Comparison of ENCODE assay signal across 11 mouse cellular contexts in genomic region chr9:62155400-62155799, GRCm38 (mm10).
"Had no signal": no experiment of that assay in that cellular context is flagged by ENCODE, and none has a peak within 500 bp of the region (broad histone marks: within the 10 kb centered on the region; RNA-seq: fewer than 3 reads in every experiment).

No protein-coding gene starts in this region.

- H3K4me2 ChIP-seq: limb, embryonic 12.5 days; liver, embryonic 13.5 days; midbrain, embryonic 12.5 days had no signal

- H3K4me1 ChIP-seq: liver, embryonic 13.5 days had no signal

- H3K27ac ChIP-seq: limb, embryonic 12.5 days; liver, embryonic 13.5 days; midbrain, embryonic 12.5 days had no signal

- DNase-seq: kidney, adult 8-10 months; kidney, postnatal 25 days; liver; liver, embryonic 13.5 days; lung, adult 18-20 months; retina, postnatal 1 day; right cerebral cortex, postnatal 25 days; thymus, postnatal 4 days had no signal

- ATAC-seq: midbrain, embryonic 16.5 days had no signal

- H3K9ac ChIP-seq: limb, embryonic 12.5 days; liver, embryonic 13.5 days; midbrain, embryonic 12.5 days had no signal

- H3K4me3 ChIP-seq: limb, embryonic 12.5 days; liver, embryonic 13.5 days; midbrain, embryonic 12.5 days had no signal

- H3K36me3 ChIP-seq: limb, embryonic 12.5 days; liver, embryonic 13.5 days; midbrain, embryonic 12.5 days had no signal

- H3K27me3 ChIP-seq: limb, embryonic 12.5 days; liver, embryonic 13.5 days; midbrain, embryonic 12.5 days had no signal

- H3K9me3 ChIP-seq: limb, embryonic 12.5 days; liver, embryonic 13.5 days; midbrain, embryonic 12.5 days had no signal
